Mouse (Mus musculus) erythroblast, adult 5-6 weeks (primary cell): ENCODE data around the gene Kcnn4. TPM values are rescaled to one million over a fixed set of nuclear protein-coding genes. Genes with fewer than 3 reads are reported as not detected.

Source experiments
- ATAC-seq: replicated peaks from 2 replicates; pipeline ENCODE4 v1.8.0; 2016; ENCODE audit warnings: moderate number of reproducible peaks, mild to moderate bottlenecking, moderate TSS enrichment, inconsistent platforms; ENCODE audit not compliant: poor library complexity, low FRiP score, severe bottlenecking
- total RNA-seq, 2 experiments: library from RNA; stranded (forward) in 1 of 2; stranded (reverse) in 1 of 2; fragments of 150-400 nt in 1 of 2; fragments of 200-764, 138-1000 nt in 1 of 2; gene quantifications; 2 replicates each; pipeline versions ENCODE4 v1.2.3 to v1.2.4; 2015 to 2017; ENCODE audit warnings: low replicate concordance in 2 of 2

Kcnn4 gene
- total RNA-seq, 2 experiments from 2014 or later = 102 to 244 TPM

DNA sequence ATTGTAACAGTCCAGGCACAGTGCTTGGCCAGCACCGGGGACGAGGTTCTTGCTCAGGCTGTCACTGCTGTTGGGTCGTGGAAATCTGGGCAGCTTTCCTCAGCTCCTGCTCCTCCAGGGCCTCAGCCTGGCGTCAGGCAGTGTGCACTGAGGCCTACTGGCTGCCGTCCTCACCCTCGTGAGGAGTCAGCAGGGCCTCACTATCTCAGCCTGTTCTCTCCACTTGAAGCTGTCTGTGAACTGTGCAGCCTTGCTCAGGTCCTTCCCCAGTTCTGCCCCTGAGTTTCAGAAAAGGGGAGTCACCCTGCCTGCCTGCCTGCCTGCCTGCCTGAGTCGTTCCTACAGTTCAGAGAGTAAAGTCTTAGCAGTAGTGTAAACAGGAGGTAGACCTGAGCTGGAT lies 45.2 kb downstream of the Kcnn4 start:
- no peak for ATAC-seq

DNA sequence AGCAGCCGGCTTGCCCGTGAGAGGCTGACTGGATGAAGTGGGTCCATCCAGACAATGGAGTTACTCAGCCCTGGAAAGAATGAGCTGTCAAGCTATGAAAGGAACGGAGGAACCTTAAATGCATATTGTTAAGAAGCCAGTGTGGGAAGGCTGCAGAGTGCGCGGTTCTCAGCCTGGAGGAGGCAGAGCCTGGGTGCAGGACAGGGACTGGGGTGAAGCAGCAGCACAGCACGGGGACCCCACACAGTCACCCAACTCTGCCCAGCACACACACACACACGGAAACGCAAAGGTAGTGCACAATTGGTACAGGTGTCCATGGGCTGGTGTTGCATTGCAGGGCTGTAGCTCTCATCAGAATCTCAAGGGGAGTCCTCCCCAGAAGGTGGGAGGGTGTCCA lies 49.5 kb downstream of the Kcnn4 start:
- no peak for ATAC-seq

- ATAC-seq = no peak
Observed at GRCm38 (mm10) chr7:24421648-24422047, 51.6 kb downstream of the Kcnn4 start.

- ATAC-seq = no peak
Observed at GRCm38 (mm10) chr7:24422251-24422650, 52.2 kb downstream of the Kcnn4 start.

- ATAC-seq = no peak
Observed at GRCm38 (mm10) chr7:24423107-24423763, 53.2 kb downstream of the Kcnn4 start.

DNA sequence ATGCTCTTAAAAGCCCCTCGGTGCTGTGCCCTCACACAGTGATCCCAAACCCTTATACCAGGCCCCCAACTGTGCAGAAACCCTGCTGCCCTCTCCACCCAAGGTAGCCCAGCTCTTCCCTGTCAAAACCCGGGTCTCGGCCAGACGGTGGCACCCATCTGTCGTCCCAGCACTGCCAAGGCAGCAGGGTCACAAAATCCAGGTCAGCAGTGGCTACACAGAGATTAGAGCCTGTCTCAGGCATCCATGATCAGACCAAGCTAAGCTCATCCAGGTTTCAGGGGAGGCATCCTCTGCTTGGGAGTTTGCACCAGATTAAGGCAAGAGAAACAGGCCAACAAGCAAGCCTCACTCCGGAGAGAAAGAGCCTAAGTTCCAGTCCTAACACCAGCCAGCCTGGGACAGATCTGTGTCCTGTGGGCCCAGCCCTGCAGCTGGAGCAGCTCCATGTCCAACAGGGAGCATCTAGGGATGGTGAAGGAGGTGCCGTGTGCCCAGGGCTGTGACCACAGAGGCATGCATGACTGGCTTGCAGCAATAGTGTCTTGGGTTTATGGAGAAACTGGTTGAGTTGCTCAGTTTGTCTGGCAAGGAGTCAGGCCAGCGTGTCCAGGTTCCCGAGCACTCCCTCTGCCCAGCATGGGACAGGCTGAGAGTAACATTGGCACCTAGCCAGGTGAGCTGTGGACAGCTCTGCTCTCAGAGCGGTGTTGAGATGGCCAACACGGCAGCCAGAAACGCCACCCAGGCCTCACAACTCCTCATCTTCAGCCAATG lies 54.1 kb downstream of the Kcnn4 start:
- ATAC-seq = no peak

DNA sequence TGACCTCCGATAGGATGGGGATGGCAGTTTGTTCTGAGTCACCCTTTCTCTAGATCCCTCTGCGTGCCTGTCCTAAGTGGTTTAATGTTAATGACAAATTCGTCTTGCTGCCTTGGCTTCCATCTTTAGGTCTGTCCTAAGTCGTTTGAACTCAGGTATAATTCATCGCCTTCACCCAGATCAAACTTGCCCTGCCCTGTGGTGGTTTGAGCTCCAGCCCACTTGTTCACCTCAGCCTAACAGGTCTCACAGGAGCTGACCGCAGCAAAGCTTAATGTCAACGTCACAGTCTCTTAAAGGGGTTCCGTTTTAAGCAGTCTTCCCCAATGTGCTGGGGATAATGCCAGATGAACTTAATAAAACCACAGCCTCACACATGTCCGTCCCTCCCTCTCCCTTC lies 55.9 kb downstream of the Kcnn4 start:
- no peak for ATAC-seq

- ATAC-seq = no peak
Observed at GRCm38 (mm10) chr7:24427168-24427567, 57.1 kb downstream of the Kcnn4 start.

- no peak for ATAC-seq
Observed at GRCm38 (mm10) chr7:24428725-24429124, 58.7 kb downstream of the Kcnn4 start.

GRCm38 (mm10) chr7:24429413-24430112 lies 59.5 kb downstream of the Kcnn4 start:
- ATAC-seq = no peak

DNA sequence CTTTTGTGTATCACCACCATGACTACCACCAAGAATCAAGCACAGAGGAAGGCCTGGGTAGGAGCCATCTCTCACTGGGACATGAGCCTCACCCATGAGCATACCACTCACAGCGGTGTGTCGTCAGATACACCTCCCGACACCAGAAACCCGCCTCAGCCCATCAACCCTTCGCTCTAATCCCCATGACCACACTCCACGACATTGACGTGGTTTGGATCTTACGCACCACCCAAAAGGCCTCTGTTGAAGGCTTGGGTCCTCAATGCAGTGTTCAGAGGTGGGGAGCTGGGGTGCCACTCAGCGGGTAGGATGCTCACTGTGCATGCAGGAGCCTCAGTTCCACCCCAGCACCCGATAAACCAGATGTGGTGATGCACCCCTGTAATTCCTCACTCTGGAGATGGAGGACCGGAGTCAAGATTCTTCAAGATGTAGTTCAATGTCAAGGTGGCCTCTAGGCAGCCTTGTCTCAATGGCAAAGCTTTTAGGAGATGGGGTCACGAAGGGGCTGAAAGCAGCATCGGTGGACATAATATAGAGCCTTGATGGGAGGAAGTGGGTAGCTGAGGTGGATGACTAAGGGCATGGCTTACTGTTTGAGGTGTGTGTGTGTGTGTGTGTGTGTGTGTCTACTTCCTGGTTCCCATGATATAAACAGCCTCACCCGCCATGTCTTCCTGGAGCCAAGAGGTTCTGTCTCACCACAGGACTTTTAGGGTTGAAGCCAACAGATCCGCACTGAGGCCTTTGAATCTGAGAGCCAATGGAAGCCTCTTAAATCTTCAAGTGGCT lies 60.7 kb downstream of the Kcnn4 start:
- ATAC-seq = no peak

DNA sequence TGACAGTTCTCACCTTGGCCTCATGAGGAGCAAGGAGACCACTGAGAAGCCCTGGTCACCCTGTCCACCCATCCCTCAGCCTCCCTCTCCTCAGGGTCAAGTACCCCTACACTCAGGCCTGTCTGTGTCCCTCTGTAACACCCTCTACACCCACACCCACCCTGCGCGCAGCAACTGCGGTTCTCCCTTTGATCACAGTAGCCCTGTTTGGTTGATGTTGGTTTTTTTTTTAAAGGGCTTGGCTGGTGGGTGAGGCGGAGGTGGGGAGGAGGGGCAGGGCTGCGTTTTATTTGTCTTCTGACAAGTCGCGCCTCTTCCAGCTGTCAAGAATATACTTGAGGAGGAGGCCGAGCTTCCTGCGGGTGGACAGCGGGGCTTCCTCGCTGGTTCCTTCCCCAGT lies 61.6 kb downstream of the Kcnn4 start:
- no peak for ATAC-seq

- ATAC-seq = no peak
Observed at GRCm38 (mm10) chr7:24435305-24435704, 65.2 kb downstream of the Kcnn4 start.

Other genes starting within 250 kb of the Kcnn4 start
- gene Zfp235, start 236.1 kb upstream of the Kcnn4 start, total RNA-seq (2015; ENCODE audit: low replicate concordance) = 0.19 and 1.9 TPM in 2 replicates
- gene Zfp235, start 236.1 kb upstream of the Kcnn4 start, total RNA-seq (2017; ENCODE audit: low replicate concordance) = 1.4 TPM in 2 replicates
- gene Zfp114, start 195.2 kb upstream of the Kcnn4 start, total RNA-seq (2015; ENCODE audit: low replicate concordance) = not detected in 2 replicates
- 0.60 TPM in 1 of 2 replicates, not detected in the other for gene Zfp114, start 195.2 kb upstream of the Kcnn4 start, total RNA-seq (2017; ENCODE audit: low replicate concordance)
- 1.9 TPM in 2 replicates for gene Zfp111, start 158.8 kb upstream of the Kcnn4 start, total RNA-seq (2015; ENCODE audit: low replicate concordance)
- gene Zfp111, start 158.8 kb upstream of the Kcnn4 start, total RNA-seq (2017; ENCODE audit: low replicate concordance) = 0.43 and 1.3 TPM in 2 replicates
- gene Zfp109, start 132.7 kb upstream of the Kcnn4 start, total RNA-seq (2015; ENCODE audit: low replicate concordance) = not detected in 2 replicates
- gene Zfp109, start 132.7 kb upstream of the Kcnn4 start, total RNA-seq (2017; ENCODE audit: low replicate concordance) = 2.1 TPM in 1 of 2 replicates, not detected in the other
- gene Zfp108, start 115.5 kb upstream of the Kcnn4 start, total RNA-seq (2015; ENCODE audit: low replicate concordance) = 2.9 TPM in 1 of 2 replicates, not detected in the other
- not detected in 2 replicates for gene Zfp108, start 115.5 kb upstream of the Kcnn4 start, total RNA-seq (2017; ENCODE audit: low replicate concordance)
- not detected in 2 replicates for gene Zfp93, start 99.8 kb upstream of the Kcnn4 start, total RNA-seq (2015; ENCODE audit: low replicate concordance)
- gene Zfp93, start 99.8 kb upstream of the Kcnn4 start, total RNA-seq (2017; ENCODE audit: low replicate concordance) = 0.70 TPM in 1 of 2 replicates, not detected in the other
- gene Zfp61, start 69.0 kb upstream of the Kcnn4 start, total RNA-seq (2015; ENCODE audit: low replicate concordance) = 1.2 and 2.1 TPM in 2 replicates
- 0.77 and 4.0 TPM in 2 replicates for gene Zfp61, start 69.0 kb upstream of the Kcnn4 start, total RNA-seq (2017; ENCODE audit: low replicate concordance)
- 1.0 TPM in 1 of 2 replicates, not detected in the other for gene Zfp94, start 53.6 kb upstream of the Kcnn4 start, total RNA-seq (2015; ENCODE audit: low replicate concordance)
- 0.34 and 1.3 TPM in 2 replicates for gene Zfp94, start 53.6 kb upstream of the Kcnn4 start, total RNA-seq (2017; ENCODE audit: low replicate concordance)
- gene Tescl, start 36.3 kb upstream of the Kcnn4 start, total RNA-seq (2015; ENCODE audit: low replicate concordance) = not detected in 2 replicates
- gene Tescl, start 36.3 kb upstream of the Kcnn4 start, total RNA-seq (2017; ENCODE audit: low replicate concordance) = not detected in 2 replicates
- gene Lypd5, start 21.1 kb upstream of the Kcnn4 start, total RNA-seq (2015; ENCODE audit: low replicate concordance) = not detected in 2 replicates
- not detected in 2 replicates for gene Lypd5, start 21.1 kb upstream of the Kcnn4 start, total RNA-seq (2017; ENCODE audit: low replicate concordance)
- 9.6 and 11.1 TPM in 2 replicates for gene Smg9, start 29.4 kb downstream of the Kcnn4 start, total RNA-seq (2015; ENCODE audit: low replicate concordance)
- 13.3 and 16.0 TPM in 2 replicates for gene Smg9, start 29.4 kb downstream of the Kcnn4 start, total RNA-seq (2017; ENCODE audit: low replicate concordance)
- gene Irgc1, start 82.0 kb downstream of the Kcnn4 start, total RNA-seq (2015; ENCODE audit: low replicate concordance) = not detected in 2 replicates
- gene Irgc1, start 82.0 kb downstream of the Kcnn4 start, total RNA-seq (2017; ENCODE audit: low replicate concordance) = not detected in 2 replicates
- gene Plaur, start 92.2 kb downstream of the Kcnn4 start, total RNA-seq (2015; ENCODE audit: low replicate concordance) = 28.4 and 30.9 TPM in 2 replicates
- gene Plaur, start 92.2 kb downstream of the Kcnn4 start, total RNA-seq (2017; ENCODE audit: low replicate concordance) = 19.4 and 34.9 TPM in 2 replicates
- not detected in 2 replicates for gene Cadm4, start 111.8 kb downstream of the Kcnn4 start, total RNA-seq (2015; ENCODE audit: low replicate concordance)
- 0.77 TPM in 1 of 2 replicates, not detected in the other for gene Cadm4, start 111.8 kb downstream of the Kcnn4 start, total RNA-seq (2017; ENCODE audit: low replicate concordance)
- gene Zfp428, start 136.7 kb downstream of the Kcnn4 start, total RNA-seq (2015; ENCODE audit: low replicate concordance) = not detected in 2 replicates
- gene Zfp428, start 136.7 kb downstream of the Kcnn4 start, total RNA-seq (2017; ENCODE audit: low replicate concordance) = not detected in 2 replicates
- not detected in 2 replicates for gene AC161166.1, start 142.2 kb downstream of the Kcnn4 start, total RNA-seq (2015; ENCODE audit: low replicate concordance)
- not detected in 2 replicates for gene AC161166.1, start 142.2 kb downstream of the Kcnn4 start, total RNA-seq (2017; ENCODE audit: low replicate concordance)
- 0.42 TPM in 1 of 2 replicates, not detected in the other for gene Irgq, start 160.4 kb downstream of the Kcnn4 start, total RNA-seq (2015; ENCODE audit: low replicate concordance)
- gene Irgq, start 160.4 kb downstream of the Kcnn4 start, total RNA-seq (2017; ENCODE audit: low replicate concordance) = 1.4 and 1.6 TPM in 2 replicates
- not detected in 2 replicates for gene Pinlyp, start 175.9 kb downstream of the Kcnn4 start, total RNA-seq (2015; ENCODE audit: low replicate concordance)
- not detected in 2 replicates for gene Pinlyp, start 175.9 kb downstream of the Kcnn4 start, total RNA-seq (2017; ENCODE audit: low replicate concordance)
- gene Xrcc1, start 176.0 kb downstream of the Kcnn4 start, total RNA-seq (2015; ENCODE audit: low replicate concordance) = 7.5 and 9.4 TPM in 2 replicates
- gene Xrcc1, start 176.0 kb downstream of the Kcnn4 start, total RNA-seq (2017; ENCODE audit: low replicate concordance) = 15.9 and 18.0 TPM in 2 replicates
- gene Ethe1, start 217.3 kb downstream of the Kcnn4 start, total RNA-seq (2015; ENCODE audit: low replicate concordance) = 22.3 and 28.0 TPM in 2 replicates
- 9.5 and 10.7 TPM in 2 replicates for gene Ethe1, start 217.3 kb downstream of the Kcnn4 start, total RNA-seq (2017; ENCODE audit: low replicate concordance)
- not detected in 2 replicates for gene Zfp575, start 217.4 kb downstream of the Kcnn4 start, total RNA-seq (2015; ENCODE audit: low replicate concordance)
- gene Zfp575, start 217.4 kb downstream of the Kcnn4 start, total RNA-seq (2017; ENCODE audit: low replicate concordance) = not detected in 2 replicates
- gene Phldb3, start 240.5 kb downstream of the Kcnn4 start, total RNA-seq (2015; ENCODE audit: low replicate concordance) = 0.84 TPM in 1 of 2 replicates, not detected in the other
- gene Phldb3, start 240.5 kb downstream of the Kcnn4 start, total RNA-seq (2017; ENCODE audit: low replicate concordance) = 0.85 and 3.2 TPM in 2 replicates